Mouse (Mus musculus) hindbrain, postnatal 0 days (tissue): ENCODE data around the gene Tex33. TPM values are rescaled to one million over a fixed set of nuclear protein-coding genes. Genes with fewer than 3 reads are reported as not detected.

ENCODE experiments used
- ATAC-seq: fragments of 200-750 bp; cut with Nextera tagmentation; 2 replicates; pipeline ENCODE4 v1.8.0; 2017; ENCODE audit warnings: mild to moderate bottlenecking, moderate TSS enrichment, moderate library complexity
- DNase-seq: peaks from one replicate; pipeline ENCODE4 v3.0.0-alpha.2; 2015; ENCODE audit warnings: low spot score
- H3K27ac ChIP-seq: fragments of 300-500 bp; sonication (generic); 2 replicates; pipeline ENCODE4 v1.5.1; 2014; ENCODE audit warnings: mild to moderate bottlenecking
- H3K27me3 ChIP-seq: fragments of 300-500 bp; sonication (generic); 2 replicates; pipeline ENCODE4 v1.6.1; 2014; ENCODE audit warnings: low read length, mixed read lengths; ENCODE audit not compliant: insufficient read depth
- H3K36me3 ChIP-seq: fragments of 300-500 bp; sonication (generic); 2 replicates; pipeline ENCODE4 v1.6.1; 2014; ENCODE audit warnings: low read length, mixed read lengths; ENCODE audit not compliant: insufficient read depth
- H3K4me1 ChIP-seq: fragments of 300-500 bp; sonication (generic); 2 replicates; pipeline ENCODE4 v1.6.1; 2014; ENCODE audit warnings: antibody characterized with exemption, low read length, mixed read lengths; ENCODE audit not compliant: insufficient read depth
- H3K4me2 ChIP-seq: fragments of 300-500 bp; sonication (generic); 2 replicates; pipeline ENCODE4 v1.6.1; 2014; ENCODE audit warnings: low read depth, mild to moderate bottlenecking, low read length, moderate library complexity, mixed read lengths
- H3K4me3 ChIP-seq: fragments of 300-500 bp; sonication (generic); 2 replicates; pipeline ENCODE4 v1.5.1; 2014; ENCODE audit warnings: low read length
- H3K9ac ChIP-seq: fragments of 300-500 bp; sonication (generic); replicated peaks from 2 replicates; pipeline ENCODE4 v1.6.1; 2014; ENCODE audit warnings: mild to moderate bottlenecking, low read length, moderate library complexity, mixed read lengths
- H3K9me3 ChIP-seq: fragments of 300-500 bp; sonication (generic); 2 replicates; pipeline ENCODE4 v1.6.1; 2016; ENCODE audit warnings: low read length, mixed read lengths
- CTCF ChIP-seq: IDR thresholded peaks from 2 replicates; pipeline ENCODE4 v1.5.1; 2016; ENCODE audit warnings: antibody characterized with exemption, control low read depth, low read depth
- WGBS: fragments of 180-500 bp; shearing (Covaris S2); extraction: QIAGEN DNeasy Blood & Tissue Kit; methylation state at CpG from one replicate; pipeline ENCODE4 v1.1.7; 2014; 5-methylcytosine and 5-hydroxymethylcytosine counted together
- polyA plus RNA-seq: library from polyadenylated mRNA; unstranded; fragments of >200 nt; fragmentation: Nextera tagmentation; extraction: Ambion mirVana; gene quantifications from 2 replicates; pipeline ENCODE4 v1.2.1, GENCODE M21; 2015
- total RNA-seq: library from RNA; depleted of rRNA; stranded (reverse); fragments of >200 nt; gene quantifications from 2 replicates; pipeline ENCODE4 v1.2.3, GENCODE M21; 2014

Gene Tex33
- total and polyA plus RNA-seq, 2 experiments from 2014 or later, result not detected

DNA sequence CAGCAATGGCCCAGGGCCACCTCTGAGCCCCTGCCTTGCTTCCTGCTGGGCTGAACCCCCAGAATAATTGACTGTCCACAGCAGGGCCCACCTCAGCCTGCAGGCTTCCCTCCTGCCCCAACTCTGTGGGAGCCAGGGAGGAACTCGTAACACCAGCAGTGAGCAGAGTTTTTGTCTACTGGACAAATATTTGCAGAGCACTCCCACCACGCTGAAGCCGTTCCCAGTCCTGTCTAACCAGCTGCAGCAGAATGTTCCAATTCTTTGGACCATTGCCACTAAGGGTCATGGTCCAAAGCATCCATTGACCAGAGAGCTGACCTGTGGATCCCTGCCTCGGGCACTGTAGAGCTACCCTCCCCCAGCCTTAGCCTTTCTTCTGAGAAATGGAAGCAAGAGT lies 21.2 kb upstream of the Tex33 start:
- H3K4me2 ChIP-seq, result no peak overlapping the region
- no peak for TF ChIP-seq CTCF
- H3K9ac ChIP-seq, result no peak overlapping the region
- DNase-seq (no peak), ATAC-seq (no peak)
- H3K4me3 ChIP-seq, result no peak overlapping the region
- no peaks in the 10 kb centered on the region for H3K9me3 ChIP-seq
- no peaks in the 10 kb centered on the region for H3K27me3 ChIP-seq
- no peak overlapping the region for H3K27ac ChIP-seq
- no peaks in the 10 kb centered on the region for H3K36me3 ChIP-seq
- H3K4me1 ChIP-seq, result no peaks in the 10 kb centered on the region
- WGBS, result 20% methylated on average over 4 of the region's 4 CpGs

DNA sequence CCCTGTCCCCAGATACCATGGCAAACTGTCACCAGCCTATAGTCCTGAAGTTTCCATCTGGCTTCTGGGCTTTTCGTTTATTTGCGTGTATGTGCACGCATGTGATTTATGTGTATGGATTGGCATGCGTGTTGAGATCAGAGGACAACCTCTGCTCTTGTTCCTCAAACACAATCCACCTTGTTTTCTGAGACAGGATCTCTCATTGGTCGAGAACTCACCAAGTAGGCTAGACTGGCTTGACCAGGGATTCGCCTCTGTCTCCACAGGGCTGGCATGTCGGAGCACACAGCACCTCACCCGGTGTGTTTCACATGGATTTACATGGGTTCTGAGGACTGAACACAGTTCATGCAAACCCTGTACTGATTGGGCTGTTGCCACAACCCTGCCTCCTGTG lies 18.4 kb upstream of the Tex33 start:
- TF ChIP-seq CTCF, result no peak

DNA sequence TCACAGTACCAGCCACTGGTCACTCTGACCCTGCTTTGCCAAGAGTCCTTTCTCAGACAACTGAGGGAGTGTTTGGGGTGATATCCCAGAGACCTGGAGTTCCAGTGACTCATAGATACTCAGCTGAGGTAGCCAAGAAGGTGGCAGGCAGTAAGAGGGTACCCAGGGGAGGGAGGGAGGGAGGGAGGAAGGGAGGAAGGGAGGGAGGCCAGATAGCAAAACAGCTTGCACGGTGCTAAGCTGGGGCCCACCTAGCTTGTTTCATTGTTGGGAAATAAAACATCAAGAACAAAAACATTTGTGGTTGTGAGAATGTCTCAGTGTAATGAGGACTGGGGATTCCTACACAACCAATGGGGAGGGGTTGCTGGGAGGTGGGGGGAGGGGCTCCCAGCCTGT lies 18.0 kb upstream of the Tex33 start:
- 52% methylated on average over 1 of the region's 1 CpGs for WGBS
- Histone ChIP-seq H3K9me3 (no peaks in the 10 kb centered on the region), H3K36me3 (no peaks in the 10 kb centered on the region), H3K27ac (no peak overlapping the region), H3K4me3 (no peak overlapping the region), H3K4me2 (no peak overlapping the region), H3K9ac (no peak overlapping the region), H3K4me1 (no peaks in the 10 kb centered on the region), H3K27me3 (peaks cover 7% of the 10 kb centered on the region; the same call in 1 of the 2 replicates)
- ATAC-seq, result no peak
- no peak for DNase-seq
- no peak for TF ChIP-seq CTCF

More for the DNA sequence above, 18.4 kb upstream of the Tex33 start:
- Histone ChIP-seq H3K27me3 (peaks cover 3% of the 10 kb centered on the region; the same call in 1 of the 2 replicates), H3K9ac (no peak overlapping the region), H3K4me3 (no peak overlapping the region), H3K36me3 (no peaks in the 10 kb centered on the region), H3K9me3 (no peaks in the 10 kb centered on the region), H3K4me2 (no peak overlapping the region), H3K4me1 (no peaks in the 10 kb centered on the region), H3K27ac (no peak overlapping the region)
- no peak for ATAC-seq
- DNase-seq, result no peak
- 93% methylated on average over 8 of the region's 8 CpGs for WGBS

DNA sequence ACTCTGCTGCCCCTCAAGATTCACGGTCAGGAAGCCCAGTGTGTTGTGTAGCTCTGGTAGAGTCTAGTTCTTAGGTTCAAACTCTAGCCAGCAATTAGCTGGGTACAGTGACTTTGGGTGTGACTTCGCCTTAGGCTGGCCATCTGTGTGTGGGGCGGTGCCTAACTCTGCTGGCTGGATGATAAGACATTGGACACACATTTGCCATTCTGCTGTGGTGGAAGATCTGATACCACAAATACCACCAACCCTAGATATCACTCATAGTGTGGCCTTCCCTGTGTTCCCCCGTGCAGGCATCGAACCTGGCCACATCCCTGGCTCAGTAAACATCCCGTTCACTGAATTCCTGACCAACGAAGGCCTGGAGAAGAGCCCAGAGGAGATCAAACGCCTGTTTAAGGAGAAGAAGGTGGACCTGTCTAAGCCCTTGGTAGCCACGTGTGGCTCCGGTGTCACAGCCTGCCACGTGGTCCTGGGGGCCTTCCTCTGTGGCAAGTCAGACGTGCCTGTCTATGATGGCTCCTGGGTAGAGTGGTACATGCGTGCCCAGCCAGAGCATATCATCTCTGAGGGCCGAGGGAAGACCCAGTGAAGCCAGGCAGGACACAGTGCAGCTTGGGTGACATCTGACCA lies 17.5 kb upstream of the Tex33 start:
- H3K27me3 ChIP-seq, result peaks cover 8% of the 10 kb centered on the region; the same call in 1 of the 2 replicates
- H3K4me2 ChIP-seq, result no peak overlapping the region
- H3K36me3 ChIP-seq, result no peaks in the 10 kb centered on the region
- H3K4me3 ChIP-seq, result no peak overlapping the region
- H3K9ac ChIP-seq, result no peak overlapping the region
- H3K27ac ChIP-seq, result no peak overlapping the region
- no peaks in the 10 kb centered on the region for H3K9me3 ChIP-seq
- ATAC-seq, result no peak
- DNase-seq, result no peak
- TF ChIP-seq CTCF, result no peak
- H3K4me1 ChIP-seq, result no peaks in the 10 kb centered on the region
- WGBS, result 91% methylated on average over 14 of the region's 14 CpGs

DNA sequence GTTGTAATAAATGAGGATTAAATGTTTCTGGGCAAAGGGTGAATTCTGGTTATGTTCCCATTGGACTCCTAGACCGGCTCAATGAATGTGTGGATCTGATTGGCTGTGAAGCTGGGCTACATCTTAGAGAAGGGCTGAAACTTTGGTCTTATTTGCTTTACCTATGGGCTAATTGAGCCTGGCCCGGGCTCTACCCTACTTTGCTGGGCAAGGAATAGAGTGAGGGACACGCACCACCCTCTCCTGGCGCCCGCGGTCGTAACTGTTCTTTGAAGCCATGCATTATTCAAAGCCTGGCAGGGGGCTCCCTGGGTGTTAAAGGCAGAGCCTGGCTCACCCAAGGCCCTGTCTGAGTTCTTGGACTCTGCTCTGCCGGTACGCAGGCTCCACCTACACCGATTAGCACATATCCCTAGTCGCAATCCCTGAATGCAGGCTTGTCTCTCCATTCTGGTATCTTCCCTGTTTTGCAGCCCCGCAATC lies 13.9 kb upstream of the Tex33 start:
- 18% methylated on average over 12 of the region's 12 CpGs for WGBS
- Histone ChIP-seq H3K4me3 (no peak overlapping the region), H3K9ac (0 out of 2 replicates have a peak overlapping the region, but pooled peaks have one; percentile 22)

DNA sequence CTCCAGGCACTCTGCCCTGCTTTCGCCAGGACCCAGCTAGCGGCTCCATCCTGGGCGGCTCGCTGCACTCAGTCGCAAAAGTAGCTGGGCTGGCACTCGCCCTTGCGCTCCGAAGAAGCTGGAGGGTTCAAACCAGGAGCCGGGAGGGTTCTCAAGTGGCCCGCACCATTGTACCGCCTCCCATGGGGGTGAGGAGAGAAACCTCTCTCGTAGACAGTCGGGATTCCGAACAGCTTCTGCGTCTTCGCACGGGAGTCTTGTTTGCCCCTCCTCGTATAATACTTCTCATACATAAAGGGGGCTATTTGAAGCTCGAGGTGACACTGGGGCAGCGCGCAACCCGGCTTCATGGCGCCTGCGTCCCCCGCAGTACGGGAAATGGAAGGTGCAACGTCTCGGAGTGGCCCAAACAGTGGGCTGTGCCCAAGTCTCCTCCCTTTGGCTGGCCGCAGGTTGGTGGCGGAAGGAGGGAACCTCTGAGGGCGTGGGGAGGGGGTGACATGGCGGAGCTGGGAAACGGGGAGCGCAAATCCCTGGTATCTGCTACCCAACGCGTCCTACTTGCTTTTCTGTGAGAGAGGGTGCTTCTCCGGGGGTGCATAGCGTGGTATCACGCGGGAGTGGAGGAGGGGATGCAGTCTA lies 10.7 kb upstream of the Tex33 start, which contains the start of gene Mpst:
Gene Mpst (plus strand): TSS at position 124 of the 642 bp plus-strand sequence.
- under 1% methylated on average over 39 of the region's 40 CpGs for WGBS
- peak; percentile 92 for DNase-seq
- no peaks in the 10 kb centered on the region for H3K9me3 ChIP-seq
- H3K4me2 ChIP-seq, result peak within 1 kb of the TSS; percentile 87
- H3K27me3 ChIP-seq, result peaks cover 8% of the 10 kb centered on the region; the same call in 1 of the 2 replicates
- no peak for TF ChIP-seq CTCF
- H3K36me3 ChIP-seq, result no peaks in the 10 kb centered on the region
- peak within 1 kb of the TSS; percentile 65 for H3K4me3 ChIP-seq
- H3K27ac ChIP-seq, result peak within 1 kb of the TSS; percentile 88
- H3K4me1 ChIP-seq, result peaks cover 26% of the 10 kb centered on the region; the same call in 1 of the 2 replicates
- H3K9ac ChIP-seq, result peak within 1 kb of the TSS; percentile 78
- peak; percentile 90 for ATAC-seq

More for the DNA sequence above, 13.9 kb upstream of the Tex33 start:
- H3K27me3 ChIP-seq, result peaks cover 8% of the 10 kb centered on the region; the same call in 1 of the 2 replicates
- ATAC-seq, result no peak
- no peaks in the 10 kb centered on the region for H3K36me3 ChIP-seq
- peak overlapping the region; percentile 35; the same call in 1 of the 2 replicates for H3K4me2 ChIP-seq
- no peak overlapping the region for H3K27ac ChIP-seq
- no peaks in the 10 kb centered on the region for H3K9me3 ChIP-seq
- no peak for TF ChIP-seq CTCF
- peaks cover 15% of the 10 kb centered on the region; the same call in 1 of the 2 replicates for H3K4me1 ChIP-seq
- DNase-seq, result no peak
